Mouse (Mus musculus): ENCODE measurements around the gene Rgs10. TPM values are rescaled to one million over a fixed set of nuclear protein-coding genes. Genes with fewer than 3 reads are reported as not detected.
A peak's percentile ranks its signal among the peaks of the same experiment; 100 is the strongest.
"Not testable (repeated sequence)": the region's sequence is repeated elsewhere in the genome, so short reads cannot be mapped to it uniquely, and the experiment has no call there.

The Rgs10 gene
- polyA plus RNA-seq, 1 experiment from 2014 or later = 56.7 TPM

DNA sequence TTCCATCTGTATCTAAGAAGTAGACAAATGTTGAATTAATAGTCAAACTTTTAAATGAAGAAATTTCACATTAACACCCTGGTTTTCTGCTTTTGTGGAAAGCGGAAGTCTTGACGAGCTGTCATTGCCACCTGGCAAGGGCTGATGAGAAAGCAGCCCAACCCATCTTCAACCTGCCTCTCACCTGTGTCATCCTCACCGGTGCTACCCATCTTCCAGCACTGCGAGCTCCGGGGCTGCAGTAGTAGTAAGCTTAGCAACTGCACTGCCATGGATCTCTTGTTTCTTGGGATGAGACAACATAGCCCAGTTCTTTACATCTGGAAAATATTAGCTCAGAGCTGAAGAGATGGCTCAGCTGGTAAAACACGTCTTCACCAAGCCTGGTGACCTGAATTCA, 72.9 kb downstream of the Rgs10 start:
- WGBS = 85% methylated on average over 6 of the region's 6 CpGs
- H3K9ac ChIP-seq = no peak overlapping the region
- H3K27ac ChIP-seq = no peak overlapping the region
- no peak for ATAC-seq (ENCODE audit: low FRiP score)
- H3K4me3 ChIP-seq (replicated peaks; ENCODE audit: low read length) = no peak overlapping the region
- H3K27me3 ChIP-seq (ENCODE audit: control insufficient read depth, insufficient read depth, low read length) = no peaks in the 10 kb centered on the region
- no peaks in the 10 kb centered on the region for H3K36me3 ChIP-seq (replicated peaks; ENCODE audit: control insufficient read depth, insufficient read depth)
- H3K9me3 ChIP-seq (ENCODE audit: control insufficient read depth, low read length) = no peaks in the 10 kb centered on the region
- H3K4me2 ChIP-seq (replicated peaks) = no peak overlapping the region
- DNase-seq (ENCODE audit: low spot score) = no peak
- H3K4me1 ChIP-seq (replicated peaks; ENCODE audit: control insufficient read depth, insufficient read depth, low read length) = peaks cover 5% of the 10 kb centered on the region; the same call in 1 of the 2 replicates

DNA sequence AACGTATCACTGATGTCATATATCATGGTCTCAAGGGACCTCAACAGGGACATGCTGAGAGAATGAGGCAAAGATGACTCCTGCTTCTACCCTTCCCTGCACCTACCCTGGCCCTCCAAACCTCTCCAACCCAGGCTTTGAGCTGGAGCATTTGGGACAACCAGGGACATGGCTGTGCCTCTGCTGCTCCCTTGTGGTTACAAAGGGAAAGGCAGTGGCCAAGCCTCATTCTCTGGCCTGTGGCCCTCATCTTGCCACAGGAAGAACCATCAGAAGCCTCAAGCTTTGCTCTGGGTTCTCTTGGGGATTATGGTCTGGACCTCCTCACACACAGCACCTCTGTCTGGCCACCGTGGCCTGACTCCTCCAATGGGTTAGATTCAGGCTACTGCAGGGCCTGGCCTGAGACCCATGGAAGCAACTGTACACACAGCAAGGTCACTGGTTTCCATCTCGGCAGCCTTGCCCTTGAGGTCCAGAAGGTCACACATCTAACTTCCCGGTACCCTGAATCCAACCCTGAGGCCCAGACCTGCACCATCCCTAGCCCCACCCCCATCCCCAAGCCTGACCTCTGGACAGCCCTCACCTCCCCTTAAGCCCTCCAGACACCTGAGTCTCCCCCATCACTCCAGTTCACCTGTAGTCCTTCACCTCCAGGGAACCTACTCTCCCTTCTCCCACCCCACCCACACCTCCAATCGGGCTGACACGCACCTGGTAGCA, 73.5 kb downstream of the Rgs10 start:
- no peak overlapping the region for H3K4me3 ChIP-seq (replicated peaks; ENCODE audit: low read length)
- peak; percentile 76 for DNase-seq (ENCODE audit: low spot score)
- H3K36me3 ChIP-seq (replicated peaks; ENCODE audit: control insufficient read depth, insufficient read depth) = no peaks in the 10 kb centered on the region
- peak; percentile 24; the same call in 1 of the 2 replicates for ATAC-seq (ENCODE audit: low FRiP score)
- WGBS = 63% methylated on average over 6 of the region's 6 CpGs
- H3K4me1 ChIP-seq (replicated peaks; ENCODE audit: control insufficient read depth, insufficient read depth, low read length) = peaks cover 5% of the 10 kb centered on the region; the same call in 1 of the 2 replicates
- no peak overlapping the region for H3K9ac ChIP-seq
- no peaks in the 10 kb centered on the region for H3K9me3 ChIP-seq (ENCODE audit: control insufficient read depth, low read length)
- H3K27ac ChIP-seq = no peak overlapping the region
- no peak overlapping the region for H3K4me2 ChIP-seq (replicated peaks)
- H3K27me3 ChIP-seq (ENCODE audit: control insufficient read depth, insufficient read depth, low read length) = no peaks in the 10 kb centered on the region

DNA sequence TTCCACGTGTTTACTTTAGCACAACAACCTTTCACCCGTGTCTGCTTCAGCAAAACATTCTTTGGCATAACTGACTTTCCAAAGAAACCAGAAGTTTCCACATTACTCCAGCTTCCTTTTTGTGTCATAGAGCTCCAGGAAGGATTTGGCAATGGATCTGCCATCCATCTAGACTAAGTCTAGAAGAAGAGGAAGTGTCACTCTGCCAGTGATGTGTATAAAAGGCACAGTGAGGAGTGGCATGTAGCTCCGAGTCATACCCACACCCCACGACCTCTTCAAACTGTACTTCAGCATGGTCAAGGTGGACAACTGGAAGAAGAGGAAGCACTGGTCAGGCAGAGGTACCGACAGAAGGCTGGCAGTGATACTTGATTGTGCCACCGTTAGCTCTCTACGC, 74.1 kb downstream of the Rgs10 start:
- DNase-seq (ENCODE audit: low spot score) = no peak
- Histone ChIP-seq H3K27me3 (ENCODE audit: control insufficient read depth, insufficient read depth, low read length) (no peaks in the 10 kb centered on the region), H3K4me2 (replicated peaks) (no peak overlapping the region), H3K27ac (no peak overlapping the region), H3K36me3 (replicated peaks; ENCODE audit: control insufficient read depth, insufficient read depth) (no peaks in the 10 kb centered on the region), H3K4me3 (replicated peaks; ENCODE audit: low read length) (no peak overlapping the region), H3K4me1 (replicated peaks; ENCODE audit: control insufficient read depth, insufficient read depth, low read length) (peaks cover 5% of the 10 kb centered on the region; the same call in 1 of the 2 replicates), H3K9ac (no peak overlapping the region), H3K9me3 (ENCODE audit: control insufficient read depth, low read length) (no peaks in the 10 kb centered on the region)
- 83% methylated on average over 7 of the region's 7 CpGs for WGBS
- ATAC-seq (ENCODE audit: low FRiP score) = no peak

DNA sequence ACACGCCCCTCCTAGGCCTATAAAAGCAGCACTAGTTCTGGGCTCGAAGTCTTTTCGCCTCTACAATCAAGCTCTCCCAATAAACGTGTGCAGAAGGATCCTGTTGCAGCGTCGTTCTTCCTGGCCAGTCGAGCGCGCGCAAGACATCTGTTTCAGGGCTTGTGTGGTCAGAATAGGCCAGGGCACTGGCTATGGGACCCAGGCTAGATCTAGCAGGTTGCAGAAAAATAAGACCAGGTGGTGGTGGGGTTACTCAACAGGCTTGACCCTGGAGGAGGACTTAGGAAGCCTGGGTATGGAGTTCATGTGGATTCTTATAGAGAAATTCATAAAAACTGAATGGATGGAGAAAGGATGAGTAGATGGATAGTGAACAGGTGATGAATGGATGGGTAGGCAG, 75.9 kb downstream of the Rgs10 start:
- WGBS = 94% methylated on average over 7 of the region's 10 CpGs

DNA sequence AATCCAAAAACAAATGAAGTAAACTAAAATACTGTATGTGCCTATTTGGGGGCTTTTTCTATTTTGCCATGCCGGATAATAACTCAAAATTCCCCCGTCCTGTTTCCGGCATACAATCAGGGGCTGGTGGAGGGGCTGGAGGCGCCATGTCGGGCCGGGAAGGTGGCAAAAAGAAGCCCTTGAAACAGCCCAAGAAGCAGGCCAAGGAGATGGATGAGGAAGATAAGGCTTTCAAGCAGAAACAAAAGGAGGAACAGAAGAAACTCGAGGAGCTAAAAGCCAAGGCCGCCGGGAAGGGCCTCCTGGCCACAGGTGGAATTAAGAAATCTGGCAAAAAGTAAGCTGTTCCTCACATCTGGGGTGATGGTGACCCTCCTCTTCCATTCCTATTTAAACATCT, 78.2 kb downstream of the Rgs10 start:
- H3K27me3 ChIP-seq (ENCODE audit: control insufficient read depth, insufficient read depth, low read length); H3K9ac ChIP-seq; ATAC-seq (ENCODE audit: low FRiP score); H3K36me3 ChIP-seq (replicated peaks; ENCODE audit: control insufficient read depth, insufficient read depth); H3K4me2 ChIP-seq (replicated peaks); H3K9me3 ChIP-seq (ENCODE audit: control insufficient read depth, low read length); H3K4me1 ChIP-seq (replicated peaks; ENCODE audit: control insufficient read depth, insufficient read depth, low read length); H3K4me3 ChIP-seq (replicated peaks; ENCODE audit: low read length); H3K27ac ChIP-seq; DNase-seq (ENCODE audit: low spot score): not testable (repeated sequence)
- 84% methylated on average over 6 of the region's 9 CpGs for WGBS

More for the DNA sequence above, 75.9 kb downstream of the Rgs10 start:
- H3K27ac ChIP-seq; DNase-seq (ENCODE audit: low spot score); H3K9ac ChIP-seq; H3K4me1 ChIP-seq (replicated peaks; ENCODE audit: control insufficient read depth, insufficient read depth, low read length); ATAC-seq (ENCODE audit: low FRiP score); H3K36me3 ChIP-seq (replicated peaks; ENCODE audit: control insufficient read depth, insufficient read depth); H3K4me2 ChIP-seq (replicated peaks); H3K9me3 ChIP-seq (ENCODE audit: control insufficient read depth, low read length); H3K27me3 ChIP-seq (ENCODE audit: control insufficient read depth, insufficient read depth, low read length); H3K4me3 ChIP-seq (replicated peaks; ENCODE audit: low read length): not testable (repeated sequence)

DNA sequence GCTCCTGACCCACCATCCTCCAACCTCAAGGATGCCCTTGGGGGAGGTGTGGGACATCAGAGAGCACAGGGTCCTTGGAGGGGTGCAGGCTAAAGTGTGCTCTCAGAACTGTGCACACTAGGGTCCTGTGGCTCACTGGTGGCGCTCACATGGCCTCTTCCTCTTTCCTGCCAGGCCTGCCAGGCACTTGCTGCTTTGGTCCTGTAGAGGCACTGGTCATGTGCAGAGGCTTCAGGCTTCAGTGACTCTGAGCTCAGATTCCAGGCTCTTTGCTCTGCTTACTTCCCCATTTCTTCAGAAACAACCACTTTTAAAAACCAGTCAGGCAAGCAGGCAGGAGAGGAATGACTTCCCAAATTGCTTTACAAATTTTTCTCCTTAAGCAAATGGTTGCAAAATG, 85.7 kb downstream of the Rgs10 start:
- whole genome bisulfite sequencing = 76% methylated on average over 1 of the region's 1 CpGs
- H3K36me3 ChIP-seq (replicated peaks; ENCODE audit: control insufficient read depth, insufficient read depth) = no peaks in the 10 kb centered on the region
- no peak overlapping the region for H3K9ac ChIP-seq
- no peak overlapping the region for H3K27ac ChIP-seq
- H3K4me1 ChIP-seq (replicated peaks; ENCODE audit: control insufficient read depth, insufficient read depth, low read length) = peaks cover 12% of the 10 kb centered on the region
- no peak for DNase-seq (ENCODE audit: low spot score)
- no peak overlapping the region for H3K4me2 ChIP-seq (replicated peaks)
- no peaks in the 10 kb centered on the region for H3K27me3 ChIP-seq (ENCODE audit: control insufficient read depth, insufficient read depth, low read length)
- no peak overlapping the region for H3K4me3 ChIP-seq (replicated peaks; ENCODE audit: low read length)
- ATAC-seq (ENCODE audit: low FRiP score) = no peak
- H3K9me3 ChIP-seq (ENCODE audit: control insufficient read depth, low read length) = no peaks in the 10 kb centered on the region

DNA sequence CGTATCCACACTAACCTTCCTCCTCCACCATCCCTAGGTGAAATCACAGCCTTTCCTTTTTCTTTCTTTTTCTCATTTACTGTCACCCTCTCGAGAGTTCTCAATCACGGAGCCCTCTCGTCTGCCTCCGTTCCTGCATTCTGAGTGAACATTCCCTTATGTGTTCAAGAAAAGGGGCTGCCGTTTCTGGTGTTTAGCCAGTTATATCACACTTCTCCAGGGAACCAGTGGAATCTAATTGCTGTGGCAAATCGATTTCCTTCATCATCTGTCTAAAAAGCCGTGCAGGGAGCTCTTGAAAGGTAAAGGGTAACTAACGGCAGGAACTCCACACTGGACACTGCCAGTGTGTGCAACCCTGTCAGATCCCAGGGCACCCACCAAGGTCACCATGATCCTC, 87.6 kb downstream of the Rgs10 start:
- 0 out of 2 replicates have a peak overlapping the region, but pooled peaks have one; percentile 53 for H3K27ac ChIP-seq
- peaks cover 12% of the 10 kb centered on the region for H3K4me1 ChIP-seq (replicated peaks; ENCODE audit: control insufficient read depth, insufficient read depth, low read length)
- no peaks in the 10 kb centered on the region for H3K27me3 ChIP-seq (ENCODE audit: control insufficient read depth, insufficient read depth, low read length)
- no peak for ATAC-seq (ENCODE audit: low FRiP score)
- 0 out of 2 replicates have a peak overlapping the region, but pooled peaks have one; percentile 4 for H3K9ac ChIP-seq
- no peaks in the 10 kb centered on the region for H3K9me3 ChIP-seq (ENCODE audit: control insufficient read depth, low read length)
- no peak overlapping the region for H3K4me3 ChIP-seq (replicated peaks; ENCODE audit: low read length)
- no peaks in the 10 kb centered on the region for H3K36me3 ChIP-seq (replicated peaks; ENCODE audit: control insufficient read depth, insufficient read depth)
- DNase-seq (ENCODE audit: low spot score) = peak; percentile 47
- WGBS = 31% methylated on average over 9 of the region's 9 CpGs
- H3K4me2 ChIP-seq (replicated peaks) = peak overlapping the region; percentile 24

DNA sequence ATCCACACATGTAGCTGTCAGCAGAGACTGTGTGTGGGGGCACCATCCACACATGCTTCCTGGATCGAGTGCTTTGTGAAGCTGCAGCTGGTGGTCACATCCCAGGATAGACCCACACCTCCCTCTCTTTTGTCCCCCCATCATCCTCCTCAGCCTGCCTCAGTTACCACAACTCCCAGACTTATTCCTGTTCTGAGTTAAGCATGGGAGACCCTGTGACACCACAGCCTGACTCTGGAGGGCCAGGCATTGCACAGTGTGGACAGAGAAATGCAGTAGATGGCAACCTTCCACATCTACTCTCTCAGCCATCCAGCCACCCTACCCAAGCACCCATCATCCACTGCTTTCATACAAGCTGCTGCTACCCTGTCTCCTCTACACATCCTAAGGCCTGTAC, 93.6 kb downstream of the Rgs10 start:
- H3K4me1 ChIP-seq (replicated peaks; ENCODE audit: control insufficient read depth, insufficient read depth, low read length) = no peaks in the 10 kb centered on the region
- H3K27me3 ChIP-seq (ENCODE audit: control insufficient read depth, insufficient read depth, low read length) = no peaks in the 10 kb centered on the region
- H3K9me3 ChIP-seq (ENCODE audit: control insufficient read depth, low read length) = no peaks in the 10 kb centered on the region
- ATAC-seq (ENCODE audit: low FRiP score) = no peak
- H3K4me3 ChIP-seq (replicated peaks; ENCODE audit: low read length) = no peak overlapping the region
- H3K9ac ChIP-seq = no peak overlapping the region
- H3K27ac ChIP-seq = no peak overlapping the region
- DNase-seq (ENCODE audit: low spot score) = no peak
- H3K36me3 ChIP-seq (replicated peaks; ENCODE audit: control insufficient read depth, insufficient read depth) = no peaks in the 10 kb centered on the region
- WGBS = 100% methylated on average over 1 of the region's 1 CpGs
- no peak overlapping the region for H3K4me2 ChIP-seq (replicated peaks)

Data from hindbrain, embryonic 14.5 days (tissue).